Mouse (Mus musculus) liver, embryonic 14.5 days (tissue): ENCODE results near the gene Fnbp1. TPM values are rescaled to one million over a fixed set of nuclear protein-coding genes. Genes with fewer than 3 reads are reported as not detected.

ENCODE experiments used
- ATAC-seq: fragments of 200-750 bp; cut with Nextera tagmentation; 2 replicates; pipeline ENCODE4 v1.8.0; 2017; ENCODE audit warnings: moderate number of reproducible peaks, mild to moderate bottlenecking, moderate library complexity; ENCODE audit not compliant: insufficient read depth
- DNase-seq, 3 experiments: peaks; one replicate each; pipeline ENCODE4 v3.0.0-alpha.2; 2012 to 2013; ENCODE audit warnings: low read depth in 3 of 3, low spot score in 3 of 3
- H3K27ac ChIP-seq: fragments of 300-500 bp; sonication (generic); 2 replicates; pipeline ENCODE4 v1.5.1; 2014; ENCODE audit warnings: moderate library complexity, mild to moderate bottlenecking, control low read depth, inconsistent platforms
- H3K27me3 ChIP-seq: fragments of 300-500 bp; sonication (generic); 2 replicates; pipeline ENCODE4 v1.6.1; 2014; ENCODE audit warnings: mild to moderate bottlenecking, low read length, moderate library complexity; ENCODE audit not compliant: control insufficient read depth, insufficient read depth
- H3K36me3 ChIP-seq: fragments of 300-500 bp; sonication (generic); replicated peaks from 2 replicates; pipeline ENCODE4 v1.6.1; 2014; ENCODE audit warnings: low read depth; ENCODE audit not compliant: control insufficient read depth, insufficient read depth
- H3K4me1 ChIP-seq, 2 experiments: fragments of 200-500 bp in 1 of 2; fragments of 300-500 bp in 1 of 2; sonication (generic) in 1 of 2; replicated peaks; 2 replicates each; pipeline ENCODE4 v1.6.1; 2012 to 2014; ENCODE audit warnings: antibody characterized with exemption in 1 of 2, inconsistent platforms in 1 of 2, low read length in 1 of 2; ENCODE audit not compliant: control insufficient read depth in 2 of 2, insufficient read depth in 2 of 2
- H3K4me2 ChIP-seq: fragments of 300-500 bp; sonication (generic); 2 replicates; pipeline ENCODE4 v1.6.1; 2014; ENCODE audit warnings: low read depth, mild to moderate bottlenecking, control low read depth, moderate library complexity
- H3K4me3 ChIP-seq, 2 experiments: fragments of 200-500 bp in 1 of 2; fragments of 300-500 bp in 1 of 2; sonication (generic) in 1 of 2; 2 replicates each; pipeline ENCODE4 v1.5.1; 2012 to 2014; ENCODE audit warnings: low read depth in 2 of 2, low read length in 2 of 2, mild to moderate bottlenecking in 2 of 2, control low read depth in 1 of 2, inconsistent platforms in 1 of 2, moderate library complexity in 1 of 2; ENCODE audit not compliant: insufficient read depth in 1 of 2
- H3K9ac ChIP-seq: fragments of 300-500 bp; sonication (generic); replicated peaks from 2 replicates; pipeline ENCODE4 v1.6.1; 2014; ENCODE audit warnings: mild to moderate bottlenecking, control low read depth, moderate library complexity
- H3K9me3 ChIP-seq: fragments of 300-500 bp; sonication (generic); 2 replicates; pipeline ENCODE4 v1.6.1; 2016; ENCODE audit warnings: low read length, mixed read lengths; ENCODE audit not compliant: control insufficient read depth
- CTCF ChIP-seq: IDR thresholded peaks from 2 replicates; pipeline ENCODE4 v1.5.1; 2016; ENCODE audit warnings: antibody characterized with exemption, low read depth, control low read depth
- EP300 ChIP-seq: IDR thresholded peaks from 2 replicates; pipeline ENCODE4 v1.6.1; 2016; ENCODE audit warnings: antibody characterized with exemption, low read depth
- WGBS: fragments of 180-500 bp; shearing (Covaris S2); extraction: QIAGEN DNeasy Blood & Tissue Kit; methylation state at CpG from one replicate; pipeline ENCODE4 v1.1.7; 2014; ENCODE audit not compliant: insufficient replicate concordance; 5-methylcytosine and 5-hydroxymethylcytosine counted together
- polyA plus RNA-seq, 2 experiments: library from polyadenylated mRNA; depleted of rRNA in 1 of 2; stranded (reverse) in 1 of 2; unstranded in 1 of 2; fragments of >200 nt; fragmentation: Nextera tagmentation in 1 of 2; extraction: Ambion mirVana in 1 of 2; gene quantifications; 2 replicates each; pipeline versions ENCODE4 v1.2.1 to v1.2.3; 2012 to 2014

Gene Fnbp1
- polyA plus RNA-seq, 2 experiments, result 3.9 to 6.4 TPM

- H3K4me3 ChIP-seq, result no peak overlapping the region
- H3K36me3 ChIP-seq, result no peaks in the 10 kb centered on the region
- WGBS, result 62% methylated on average over 8 of the region's 8 CpGs
- H3K4me2 ChIP-seq, result peak overlapping the region; percentile 52
- H3K27ac ChIP-seq, result no peak overlapping the region
- ATAC-seq (no peak), DNase-seq (no peak)
- peaks cover 6 to 38% of the 10 kb centered on the region in 2 experiments for H3K4me1 ChIP-seq
- no peaks in the 10 kb centered on the region for H3K9me3 ChIP-seq
- no peaks in the 10 kb centered on the region for H3K27me3 ChIP-seq
- TF ChIP-seq EP300, result no peak
- TF ChIP-seq CTCF, result no peak
- H3K9ac ChIP-seq, result no peak overlapping the region
These were observed 58.4 kb downstream of the Fnbp1 start for GRCm38 (mm10) chr2:31083372-31083771.

GRCm38 (mm10) chr2:31082639-31083038, 59.2 kb downstream of the Fnbp1 start:
- ATAC-seq (peak; percentile 72), DNase-seq (peak in 2 of 3 experiments; percentile 18 to 57)
- TF ChIP-seq EP300 (no peak), CTCF (no peak)
- no peaks in the 10 kb centered on the region for H3K36me3 ChIP-seq
- H3K27ac ChIP-seq, result no peak overlapping the region
- no peaks in the 10 kb centered on the region for H3K27me3 ChIP-seq
- peak overlapping the region; percentile 52 for H3K4me2 ChIP-seq
- H3K4me1 ChIP-seq, result peaks cover 3 to 32% of the 10 kb centered on the region in 2 experiments
- H3K4me3 ChIP-seq, result 0 out of 4 replicates have a peak overlapping the region, but pooled peaks of 1 of the 2 experiments have one; percentile 8
- H3K9me3 ChIP-seq, result no peaks in the 10 kb centered on the region
- no peak overlapping the region; the same call in 1 of the 2 replicates for H3K9ac ChIP-seq
- 26% methylated on average over 17 of the region's 17 CpGs for WGBS

GRCm38 (mm10) chr2:31081349-31081748, 60.5 kb downstream of the Fnbp1 start:
- Histone ChIP-seq H3K27ac (no peak overlapping the region), H3K9ac (no peak overlapping the region), H3K4me3 (no peak overlapping the region), H3K27me3 (no peaks in the 10 kb centered on the region), H3K36me3 (no peaks in the 10 kb centered on the region), H3K9me3 (no peaks in the 10 kb centered on the region), H3K4me2 (no peak overlapping the region), H3K4me1 (peaks cover 3 to 22% of the 10 kb centered on the region in 2 experiments)
- 2% methylated on average over 4 of the region's 4 CpGs for WGBS
- no peak for DNase-seq
- peak; percentile 35; the same call in 1 of the 2 replicates for ATAC-seq
- no peak for TF ChIP-seq EP300

GRCm38 (mm10) chr2:31079117-31079516, 62.7 kb downstream of the Fnbp1 start:
- Histone ChIP-seq H3K4me2 (no peak overlapping the region), H3K9ac (no peak overlapping the region), H3K4me3 (no peak overlapping the region), H3K36me3 (no peaks in the 10 kb centered on the region), H3K4me1 (peaks cover 3 to 20% of the 10 kb centered on the region in 2 experiments), H3K27me3 (no peaks in the 10 kb centered on the region), H3K27ac (no peak overlapping the region), H3K9me3 (no peaks in the 10 kb centered on the region)
- no peak for ATAC-seq
- no peak for TF ChIP-seq CTCF
- TF ChIP-seq EP300, result no peak
- DNase-seq, result no peak
- WGBS, result 72% methylated on average over 6 of the region's 6 CpGs

GRCm38 (mm10) chr2:31077574-31077973, 64.2 kb downstream of the Fnbp1 start:
- no peak for ATAC-seq
- TF ChIP-seq CTCF (no peak), EP300 (no peak)
- Histone ChIP-seq H3K9me3 (no peaks in the 10 kb centered on the region), H3K36me3 (no peaks in the 10 kb centered on the region), H3K9ac (no peak overlapping the region), H3K27ac (no peak overlapping the region), H3K4me2 (no peak overlapping the region), H3K4me3 (no peak overlapping the region), H3K27me3 (no peaks in the 10 kb centered on the region), H3K4me1 (peaks cover under 1 to 13% of the 10 kb centered on the region in 2 experiments; a peak in 3 of 4 replicates)
- 75% methylated on average over 5 of the region's 5 CpGs for WGBS
- DNase-seq, result no peak
